In genomic region chr11:55389778-55390177, GRCm38 (mm10) we compare ENCODE assay signal across 8 mouse cellular contexts. TPM values are rescaled to one million over a fixed set of nuclear protein-coding genes. Genes with fewer than 3 reads are reported as not detected.
A peak's percentile ranks its signal among the peaks of the same experiment; 100 is the strongest.
DNase-seq lines count a peak whose midpoint lies in the region; ATAC-seq and TF ChIP-seq lines count a peak whose summit lies in the region.

No protein-coding gene starts in this region.

- peaks cover 18% of the 10 kb centered on the region for H3K27me3 ChIP-seq in liver, embryonic 12.5 days (replicated peaks)
- no peaks in the 10 kb centered on the region for H3K27me3 ChIP-seq in Patski
- 0 out of 2 replicates have a peak, but pooled peaks cover 2% of the 10 kb centered on the region for H3K27me3 ChIP-seq in heart, embryonic 16.5 days (ENCODE audit: control insufficient read depth, insufficient read depth, low read length)

- no peak overlapping the region for H3K4me2 ChIP-seq in liver, embryonic 12.5 days
- H3K4me2 ChIP-seq in heart, embryonic 16.5 days (ENCODE audit: low read depth, low read length) = no peak overlapping the region

- H3K9ac ChIP-seq in liver, embryonic 12.5 days = no peak overlapping the region
- no peak overlapping the region for H3K9ac ChIP-seq in heart, embryonic 16.5 days (ENCODE audit: low read length)

- TF ChIP-seq CTCF in Patski (IDR thresholded peaks at IDR 0.05) = peak; percentile 96
- TF ChIP-seq CTCF in cortical plate, adult 2 months (IDR thresholded peaks at IDR 0.05; ENCODE audit: extremely low read depth, insufficient read depth, low read length) = peak; percentile 80

- TF ChIP-seq POLR2A in cortical plate, adult 2 months (IDR thresholded peaks at IDR 0.05; ENCODE audit: extremely low read depth, insufficient read depth, low read length) = no peak

- POLR2A ChIA-PET in Patski (lab: Charles Lee) = interaction anchor here (0.7 to 1.2 kb wide), 2 partner anchors 55 to 185 kb away, joined by 3 to 5 read pairs; partner anchors contain the start of gene Slc36a1

- CTCF ChIA-PET in Patski (lab: Charles Lee) = interaction anchor here (0.7 to 9.9 kb wide), 19 partner anchors 9 to 191 kb away, joined by 3 to 193 read pairs (median 5); partner anchors contain the start of gene Slc36a1

- DNase-seq in liver (peak; percentile 68), Patski (ENCODE audit: low read depth, low spot score) (peak; percentile 30)
- peak; percentile 31 to 65 for DNase-seq in left cerebral cortex, postnatal 10 days (ENCODE audit: extremely low spot score in 1 of 2, low spot score in 2 of 2)
- DNase-seq in naive thymus-derived CD4-positive, alpha-beta T cell, adult 2 months (ENCODE audit: low read depth) = peak; percentile 60

- ATAC-seq in liver, embryonic 12.5 days = no peak
- no peak for ATAC-seq in Patski
- 0 out of 2 replicates have a peak, but pooled peaks have one; percentile 38 for ATAC-seq in heart, embryonic 16.5 days (replicated peaks; ENCODE audit: extremely low read depth, insufficient read depth, low FRiP score)
- no peak for ATAC-seq in megakaryocyte-erythroid progenitor cell, adult 5-6 weeks (replicated peaks; ENCODE audit: low FRiP score, low TSS enrichment, poor library complexity, severe bottlenecking)

- H3K36me3 ChIP-seq in liver, embryonic 12.5 days = no peaks in the 10 kb centered on the region
- H3K36me3 ChIP-seq in heart, embryonic 16.5 days (ENCODE audit: control insufficient read depth, insufficient read depth) = peaks cover 2% of the 10 kb centered on the region; the same call in 1 of the 2 replicates

- H3K9me3 ChIP-seq in liver, embryonic 12.5 days (replicated peaks) = no peaks in the 10 kb centered on the region
- no peaks in the 10 kb centered on the region for H3K9me3 ChIP-seq in heart, embryonic 16.5 days (replicated peaks; ENCODE audit: control insufficient read depth, low read length)

- H3K4me1 ChIP-seq in liver, embryonic 12.5 days = no peaks in the 10 kb centered on the region
- no peaks in the 10 kb centered on the region for H3K4me1 ChIP-seq in cortical plate, adult 2 months (ENCODE audit: control insufficient read depth, insufficient read depth, low read length)
- peaks cover 2% of the 10 kb centered on the region; the same call in 1 of the 2 replicates for H3K4me1 ChIP-seq in heart, embryonic 16.5 days (ENCODE audit: control insufficient read depth, insufficient read depth, low read length)

- WGBS in liver, embryonic 12.5 days (ENCODE audit: insufficient replicate concordance) = 3% methylated on average over 2 of the region's 2 CpGs
- 0% methylated on average over 2 of the region's 2 CpGs for WGBS in heart, embryonic 16.5 days

- H3K27ac ChIP-seq in liver, embryonic 12.5 days = no peak overlapping the region
- no peak overlapping the region for H3K27ac ChIP-seq in cortical plate, adult 2 months (ENCODE audit: insufficient read depth, low read length)
- no peak overlapping the region for H3K27ac ChIP-seq in heart, embryonic 16.5 days (ENCODE audit: low read length)

- intact Hi-C loops in left cerebral cortex, postnatal 10 days (cut with DNase I) = loop anchor here (1.0 kb wide), 1 partner anchor 57 kb away; no protein-coding TSS in a partner anchor

- in situ Hi-C loops in Patski (cut with MboI; ENCODE audit: low pct_unique_long_range_greater_than_20kb) = loop anchor here (5.0 kb wide), 1 partner anchor 58 kb away; no protein-coding TSS in a partner anchor

- H3K4me3 ChIP-seq in liver, embryonic 12.5 days = no peak overlapping the region
- no peak overlapping the region for H3K4me3 ChIP-seq in cortical plate, adult 2 months (ENCODE audit: insufficient read depth, low read length)
- H3K4me3 ChIP-seq in heart, embryonic 16.5 days (ENCODE audit: low read length) = no peak overlapping the region

RNA-seq across cellular contexts. Expression of gene Sparc, which starts 33.2 kb away (rescaled TPM):
- polyA plus RNA-seq in liver, embryonic 12.5 days (2016; fragmentation: Nextera tagmentation; extraction: Ambion mirVana) = 167 and 173 TPM in 2 replicates
- 789 TPM for polyA plus RNA-seq in Patski (2021)
- 351 and 357 TPM in 2 replicates for polyA plus RNA-seq in cortical plate, adult 2 months (2012; rRNA removed)
- 1,876 and 1,966 TPM in 2 replicates for polyA plus RNA-seq in heart, embryonic 16.5 days (2015; fragmentation: Nextera tagmentation; extraction: Ambion mirVana)
- total RNA-seq in left cerebral cortex, postnatal 10 days (2021) = 100 to 1,000 TPM; 309 to 333 TPM
- not detected in 2 replicates for total RNA-seq in megakaryocyte-erythroid progenitor cell, adult 5-6 weeks (2014; fragmentation: Nextera tagmentation)
- total RNA-seq in megakaryocyte-erythroid progenitor cell, adult 5-6 weeks (2017) = not detected in 2 replicates

RNA-seq across cellular contexts. Expression of gene Fat2, which starts 53.4 kb away (rescaled TPM):
- not detected in 2 replicates for polyA plus RNA-seq in liver, embryonic 12.5 days (2016; fragmentation: Nextera tagmentation; extraction: Ambion mirVana)
- polyA plus RNA-seq in Patski (2021) = 4.2 TPM
- polyA plus RNA-seq in cortical plate, adult 2 months (2012; rRNA removed) = 0.06 and 0.09 TPM in 2 replicates
- 0.12 TPM in 2 replicates for polyA plus RNA-seq in heart, embryonic 16.5 days (2015; fragmentation: Nextera tagmentation; extraction: Ambion mirVana)
- total RNA-seq in left cerebral cortex, postnatal 10 days (2021) = under 1 TPM; 0.32 to 0.63 TPM
- total RNA-seq in megakaryocyte-erythroid progenitor cell, adult 5-6 weeks (2014; fragmentation: Nextera tagmentation) = not detected in 2 replicates
- total RNA-seq in megakaryocyte-erythroid progenitor cell, adult 5-6 weeks (2017) = not detected in 2 replicates
